Mouse (Mus musculus) ES-Bruce4 (cell line): Measurements from ENCODE around the gene Gnaq. TPM values are rescaled to one million over a fixed set of nuclear protein-coding genes. Genes with fewer than 3 reads are reported as not detected.

ENCODE experiments used
- H3K27ac ChIP-seq: 2 replicates; pipeline ENCODE4 v1.5.1; 2012; ENCODE audit warnings: low read length, inconsistent platforms; ENCODE audit not compliant: insufficient read depth
- H3K27me3 ChIP-seq: 2 replicates; pipeline ENCODE4 v1.6.1; 2012; ENCODE audit warnings: mild to moderate bottlenecking, low read length, inconsistent platforms; ENCODE audit not compliant: control insufficient read depth, poor library complexity, insufficient read depth, severe bottlenecking
- H3K36me3 ChIP-seq: 2 replicates; pipeline ENCODE4 v1.6.1; 2012; ENCODE audit warnings: inconsistent platforms, mild to moderate bottlenecking, low read length, moderate library complexity; ENCODE audit not compliant: control insufficient read depth, poor library complexity, insufficient read depth, severe bottlenecking
- H3K4me1 ChIP-seq: one replicate; pipeline ENCODE4 v1.8.1; 2011; ENCODE audit warnings: low read length; ENCODE audit not compliant: control insufficient read depth, insufficient read depth
- H3K4me3 ChIP-seq: 2 replicates; pipeline ENCODE4 v1.5.1; 2011; ENCODE audit warnings: low read depth, mild to moderate bottlenecking, low read length
- H3K9ac ChIP-seq: 2 replicates; pipeline ENCODE4 v1.6.1; 2012; ENCODE audit warnings: low read depth, mild to moderate bottlenecking, inconsistent platforms; ENCODE audit not compliant: poor library complexity, severe bottlenecking
- H3K9me3 ChIP-seq: replicated peaks from 2 replicates; pipeline ENCODE4 v1.6.1; 2012; ENCODE audit warnings: mild to moderate bottlenecking, low read length, inconsistent platforms; ENCODE audit not compliant: control insufficient read depth, poor library complexity, insufficient read depth, severe bottlenecking
- CTCF ChIP-seq: IDR thresholded peaks from one replicate; pipeline ENCODE4 v1.8.1; 2011; ENCODE audit warnings: low read depth, low read length
- EP300 ChIP-seq: IDR thresholded peaks from 2 replicates; pipeline ENCODE4 v1.6.1; 2011; ENCODE audit warnings: low read depth, low read length; ENCODE audit not compliant: insufficient read depth
- POLR2A ChIP-seq: IDR thresholded peaks from one replicate; pipeline ENCODE4 v1.8.1; 2011; ENCODE audit warnings: low read length; ENCODE audit not compliant: insufficient read depth
- polyA plus RNA-seq: library from polyadenylated mRNA; stranded (reverse); fragments of >200 nt; gene quantifications from 2 replicates; pipeline ENCODE4 v1.2.4, GENCODE M21; 2011; ENCODE audit warnings: low read depth; ENCODE audit not compliant: missing spikeins, insufficient read depth, insufficient read length

Gnaq gene
- polyA plus RNA-seq, 1 experiment = 37.7 TPM

DNA sequence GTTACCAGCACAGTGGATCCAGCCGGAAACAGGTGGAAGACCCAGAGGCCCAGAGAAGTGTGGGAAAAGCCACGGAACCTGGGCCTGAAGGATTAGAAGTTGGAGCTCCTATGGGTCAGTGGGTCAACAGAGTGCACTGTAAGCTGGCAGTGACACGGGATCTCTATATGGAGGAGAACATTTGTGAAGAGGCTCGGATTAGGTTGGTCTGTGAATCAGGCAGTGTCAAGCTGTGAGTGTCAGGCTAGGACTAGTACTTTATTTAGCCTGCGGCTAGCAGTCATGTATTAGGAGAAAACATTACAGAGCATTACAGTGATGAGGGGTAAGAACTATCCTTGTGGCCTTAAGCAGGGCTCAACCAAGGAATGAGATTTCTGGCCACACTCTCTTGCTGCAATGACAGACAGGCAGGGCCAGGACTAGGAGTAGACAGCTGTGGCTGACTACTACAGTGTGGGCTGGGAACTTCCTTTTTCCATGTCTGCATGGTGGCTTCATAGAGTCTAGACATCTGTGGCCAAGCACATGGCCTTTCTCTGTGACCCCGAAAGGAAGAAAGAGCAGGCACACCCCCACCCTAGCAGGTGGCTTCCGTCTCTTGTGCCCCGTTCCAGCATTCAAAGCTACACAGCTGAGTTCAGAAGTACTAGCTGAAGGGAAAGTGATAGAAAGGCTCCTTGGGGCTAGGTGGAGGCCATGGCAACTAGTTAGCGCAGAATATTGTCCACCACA, 240.3 kb downstream of the Gnaq start:
- Histone ChIP-seq H3K27ac (no peak overlapping the region), H3K9me3 (peaks cover 3% of the 10 kb centered on the region), H3K4me3 (no peak overlapping the region), H3K27me3 (no peaks in the 10 kb centered on the region), H3K36me3 (no peaks in the 10 kb centered on the region), H3K9ac (no peak overlapping the region), H3K4me1 (no peaks in the 10 kb centered on the region)
- no peak for TF ChIP-seq CTCF
- TF ChIP-seq POLR2A = no peak
- no peak for TF ChIP-seq EP300

DNA sequence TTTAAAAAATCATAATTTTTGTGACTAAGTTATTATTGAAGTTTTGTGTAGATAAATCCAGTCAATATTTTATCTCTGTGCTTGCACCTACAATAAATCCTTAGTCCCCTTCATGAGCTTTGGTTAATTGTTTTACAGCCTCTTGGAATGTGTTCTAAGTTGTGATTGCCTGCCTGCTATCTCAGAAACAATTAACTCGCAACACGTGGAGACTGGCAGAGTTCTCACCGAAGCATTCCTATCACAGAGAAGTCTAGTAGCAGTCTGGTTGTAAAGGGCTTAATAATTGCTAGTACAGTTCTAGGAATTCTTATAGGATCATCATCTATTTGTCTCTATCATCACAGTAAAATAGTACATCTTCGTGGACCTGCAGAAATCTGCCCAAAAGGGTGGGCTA, 243.2 kb downstream of the Gnaq start:
- no peak overlapping the region for H3K9ac ChIP-seq
- no peaks in the 10 kb centered on the region for H3K27me3 ChIP-seq
- no peak overlapping the region for H3K27ac ChIP-seq
- H3K4me3 ChIP-seq = no peak overlapping the region
- peaks cover 3% of the 10 kb centered on the region for H3K9me3 ChIP-seq
- H3K4me1 ChIP-seq = no peaks in the 10 kb centered on the region
- no peaks in the 10 kb centered on the region for H3K36me3 ChIP-seq
- TF ChIP-seq EP300 (no peak), CTCF (no peak), POLR2A (no peak)

DNA sequence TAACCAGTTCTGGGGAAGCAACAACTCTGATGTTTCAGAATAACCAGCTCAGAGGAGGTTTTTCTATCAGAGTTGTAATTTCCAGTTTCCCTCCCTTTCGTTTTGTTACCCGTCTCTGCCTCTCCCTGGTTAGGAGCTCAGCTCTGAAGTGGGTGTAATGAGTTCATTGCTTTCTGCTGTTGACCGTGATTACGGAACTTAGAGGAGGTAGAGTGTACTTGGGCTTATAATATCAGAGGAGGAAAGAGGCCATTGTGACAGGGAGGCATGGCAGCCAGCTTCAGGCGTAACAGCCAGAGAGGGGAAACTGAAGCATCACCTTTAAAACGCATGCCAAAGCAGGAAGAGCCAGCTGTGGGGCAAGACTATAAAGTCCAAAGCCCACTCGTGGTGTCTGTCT, 245.9 kb downstream of the Gnaq start:
- TF ChIP-seq EP300 = no peak
- Histone ChIP-seq H3K4me3 (no peak overlapping the region), H3K9ac (no peak overlapping the region), H3K36me3 (no peaks in the 10 kb centered on the region), H3K4me1 (no peaks in the 10 kb centered on the region), H3K27me3 (no peaks in the 10 kb centered on the region), H3K27ac (no peak overlapping the region), H3K9me3 (no peaks in the 10 kb centered on the region; the same call in 1 of the 2 replicates)

DNA sequence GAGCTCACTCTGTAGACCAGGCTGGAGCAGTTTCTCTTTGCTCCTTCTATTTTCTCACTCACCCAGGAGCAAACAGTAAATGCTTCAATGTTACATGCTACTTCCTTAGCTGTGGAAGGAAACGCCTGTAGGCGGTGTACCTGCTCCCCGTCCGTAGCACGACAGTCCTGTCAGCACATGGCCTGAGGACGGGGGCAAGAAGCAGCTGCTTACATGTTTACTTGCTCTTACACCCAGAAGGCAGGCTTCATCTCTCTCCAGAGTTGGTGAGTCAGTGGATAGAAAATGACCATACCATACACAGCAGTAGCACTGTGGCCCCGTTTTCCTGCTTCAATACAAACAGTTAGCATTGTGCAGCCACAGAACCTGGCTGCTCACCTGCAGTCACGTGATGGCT, 247.1 kb downstream of the Gnaq start:
- Histone ChIP-seq H3K36me3 (no peaks in the 10 kb centered on the region), H3K9ac (no peak overlapping the region), H3K4me1 (no peaks in the 10 kb centered on the region), H3K4me3 (no peak overlapping the region), H3K27me3 (no peaks in the 10 kb centered on the region), H3K27ac (no peak overlapping the region), H3K9me3 (no peaks in the 10 kb centered on the region)
- TF ChIP-seq CTCF = no peak
- no peak for TF ChIP-seq EP300
- TF ChIP-seq POLR2A = no peak

DNA sequence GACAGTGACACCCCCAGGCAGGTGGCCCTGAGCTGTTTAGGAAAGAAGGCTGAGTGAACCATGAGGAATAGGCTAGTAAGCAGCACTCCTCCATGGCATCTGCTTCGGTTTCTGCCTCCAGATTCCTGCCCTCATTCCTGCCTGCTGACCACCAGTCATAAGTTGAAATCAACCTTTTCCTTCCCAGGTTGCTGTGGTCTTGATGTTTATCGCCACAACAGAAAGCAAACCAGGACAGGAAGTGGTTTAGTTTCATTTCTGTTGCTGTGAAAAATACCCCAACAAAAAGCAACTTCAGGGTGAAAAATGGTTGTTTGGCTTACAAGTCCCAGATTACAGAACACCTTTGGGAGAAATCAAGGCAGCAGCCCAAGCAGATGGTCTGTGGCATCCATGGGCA, 249.8 kb downstream of the Gnaq start:
- Histone ChIP-seq H3K9ac (no peak overlapping the region), H3K36me3 (no peaks in the 10 kb centered on the region), H3K9me3 (no peaks in the 10 kb centered on the region), H3K27ac (no peak overlapping the region), H3K27me3 (no peaks in the 10 kb centered on the region), H3K4me3 (no peak overlapping the region), H3K4me1 (no peaks in the 10 kb centered on the region)
- TF ChIP-seq CTCF = no peak
- no peak for TF ChIP-seq EP300
- TF ChIP-seq POLR2A = no peak

DNA sequence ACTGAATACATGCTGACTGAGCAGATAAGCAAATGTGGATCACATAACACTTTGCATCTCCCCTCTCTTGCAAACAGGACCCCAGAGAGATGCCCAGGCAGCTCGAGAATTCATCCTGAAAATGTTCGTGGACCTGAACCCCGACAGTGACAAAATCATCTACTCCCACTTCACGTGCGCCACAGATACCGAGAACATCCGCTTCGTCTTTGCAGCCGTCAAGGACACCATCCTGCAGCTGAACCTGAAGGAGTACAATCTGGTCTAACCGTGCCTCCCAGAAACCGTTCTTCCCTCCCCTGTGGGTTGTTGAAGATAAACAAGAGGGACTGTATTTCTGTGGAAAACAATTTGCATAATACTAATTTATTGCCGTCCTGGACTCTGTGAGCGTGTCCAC, 250.5 kb downstream of the Gnaq start:
- no peaks in the 10 kb centered on the region for H3K27me3 ChIP-seq
- no peak overlapping the region for H3K4me3 ChIP-seq
- H3K36me3 ChIP-seq = no peaks in the 10 kb centered on the region
- TF ChIP-seq EP300 (no peak), POLR2A (no peak), CTCF (no peak)
- H3K9ac ChIP-seq = no peak overlapping the region
- no peaks in the 10 kb centered on the region for H3K4me1 ChIP-seq
- H3K27ac ChIP-seq = no peak overlapping the region
- no peaks in the 10 kb centered on the region for H3K9me3 ChIP-seq
